Mouse (Mus musculus): ENCODE data around the gene March6.
A peak's percentile ranks its signal among the peaks of the same experiment; 100 is the strongest.

March6 gene

GRCm38 (mm10) chr15:31542013-31542958 is 11.4 kb upstream of the March6 start:
- DNase-seq (ENCODE audit: low spot score in 2 of 2), result no peak

DNA sequence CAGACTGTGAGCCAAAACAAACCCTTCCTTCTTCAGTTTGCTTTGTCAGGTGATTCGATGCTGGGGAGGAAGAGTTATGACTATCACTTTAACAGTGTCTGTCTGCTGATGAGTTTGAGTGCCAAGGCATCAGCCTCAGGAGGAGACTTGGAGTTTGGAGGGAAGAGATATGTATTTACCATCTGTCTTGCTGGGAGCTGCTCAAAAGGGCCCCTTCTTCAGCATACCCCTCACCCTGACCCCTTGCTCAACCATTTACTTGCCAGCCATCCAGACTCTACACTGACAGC is 9.6 kb upstream of the March6 start:
- no peak for DNase-seq (ENCODE audit: low spot score in 2 of 2)

DNA sequence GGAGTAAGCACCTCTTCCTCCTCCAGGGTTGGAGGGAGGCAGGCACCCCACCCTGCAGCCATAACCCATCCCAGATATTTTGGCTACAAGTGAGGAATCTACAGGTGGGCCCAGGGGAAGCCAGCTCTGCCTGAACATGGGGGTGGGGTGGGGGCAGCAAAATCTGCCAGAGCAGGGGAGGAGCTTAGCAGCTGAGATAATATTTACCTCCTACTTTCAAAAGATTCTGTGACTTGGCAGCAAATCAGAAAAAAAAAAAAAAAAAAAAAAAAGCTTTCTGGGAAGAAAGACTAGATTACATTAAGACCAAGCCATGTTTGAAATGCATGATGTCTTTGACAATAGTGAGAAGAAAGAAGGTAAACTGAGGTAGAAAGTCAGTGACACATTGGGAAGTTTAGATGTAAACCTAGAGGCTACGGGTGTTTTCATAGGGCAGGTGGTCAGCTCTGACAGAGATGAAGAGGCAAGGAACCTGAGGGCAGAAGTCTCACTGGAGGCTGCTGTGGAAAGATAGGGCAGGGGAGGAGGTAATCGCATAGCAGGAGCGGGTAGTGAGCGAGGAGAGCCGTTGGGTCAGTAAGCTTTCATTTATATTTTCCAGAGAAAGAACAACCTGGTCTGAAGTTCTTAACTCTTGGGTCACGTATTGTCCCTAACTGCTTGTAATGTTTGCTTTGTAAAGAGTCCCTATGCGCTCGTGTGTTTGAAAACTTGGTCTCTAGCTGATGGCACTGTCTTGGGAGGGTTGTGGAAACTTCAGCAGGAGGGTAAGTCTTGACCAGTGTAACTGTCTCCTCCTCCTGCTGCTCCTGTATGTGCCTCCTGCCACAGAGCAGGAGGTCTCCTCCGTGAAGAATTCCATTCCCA is 9.0 kb upstream of the March6 start:
- DNase-seq (ENCODE audit: low spot score in 2 of 2), result no peak

- DNase-seq (ENCODE audit: low spot score in 2 of 2), result no peak
Measured at GRCm38 (mm10) chr15:31538346-31538745, 7.5 kb upstream of the March6 start.

DNA sequence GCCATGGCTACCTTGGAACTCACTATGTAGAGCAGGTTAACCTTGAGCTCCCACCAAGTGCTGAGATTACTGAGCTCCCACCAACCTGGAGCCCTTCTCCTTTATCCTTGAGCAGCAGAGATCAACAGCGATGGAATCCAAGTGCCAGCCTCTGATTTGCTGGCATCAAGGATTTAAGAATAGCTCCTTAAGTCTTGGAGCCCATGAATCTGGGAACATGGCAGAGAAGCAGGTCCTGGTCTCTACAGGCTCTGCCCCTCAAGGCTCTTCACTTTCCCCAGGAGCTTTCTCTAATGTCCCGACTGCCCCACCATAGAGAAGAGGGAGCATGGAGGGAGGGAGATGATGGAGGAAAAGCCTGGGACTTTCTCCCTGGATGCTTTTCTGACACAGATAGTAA is 6.9 kb upstream of the March6 start:
- DNase-seq (ENCODE audit: low spot score in 2 of 2), result no peak

DNA sequence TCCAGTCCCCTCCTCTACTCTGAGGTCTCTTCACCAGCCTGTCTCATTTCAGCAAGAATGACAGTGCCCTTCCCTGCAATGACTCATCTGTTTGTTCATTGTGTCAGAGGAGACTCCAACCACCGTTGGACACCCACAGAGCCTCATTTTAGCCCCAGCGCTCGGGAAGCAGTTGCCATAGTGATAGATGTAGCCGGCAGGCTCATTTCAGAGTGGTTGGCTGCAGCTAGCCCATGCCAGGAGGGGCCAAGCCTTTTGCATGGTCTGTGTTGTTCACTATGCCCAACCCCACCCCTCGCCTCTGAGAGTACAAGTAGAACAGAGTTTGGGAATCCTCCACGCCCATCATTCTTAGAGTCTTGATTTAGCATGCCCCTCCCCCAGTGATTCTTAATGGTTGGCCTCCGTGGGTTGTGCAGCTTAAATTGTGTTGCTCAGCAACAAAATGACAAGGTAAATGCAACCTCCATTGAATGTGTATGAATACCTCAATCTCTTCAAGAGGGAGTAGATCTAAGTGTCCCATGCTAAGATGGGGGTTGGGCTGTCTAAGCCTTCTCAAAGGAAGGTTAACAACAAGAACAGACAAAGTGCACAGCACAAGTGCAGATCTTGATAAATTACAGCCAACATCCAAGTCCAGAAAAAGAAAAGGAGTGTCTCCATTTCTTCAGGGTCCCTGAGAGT is 5.3 kb upstream of the March6 start:
- DNase-seq (ENCODE audit: low spot score in 2 of 2), result no peak

GRCm38 (mm10) chr15:31535259-31535855 is 4.5 kb upstream of the March6 start:
- no peak for DNase-seq (ENCODE audit: low spot score in 2 of 2)

GRCm38 (mm10) chr15:31534421-31535258 is 3.8 kb upstream of the March6 start:
- DNase-seq (ENCODE audit: low spot score in 2 of 2), result no peak

DNA sequence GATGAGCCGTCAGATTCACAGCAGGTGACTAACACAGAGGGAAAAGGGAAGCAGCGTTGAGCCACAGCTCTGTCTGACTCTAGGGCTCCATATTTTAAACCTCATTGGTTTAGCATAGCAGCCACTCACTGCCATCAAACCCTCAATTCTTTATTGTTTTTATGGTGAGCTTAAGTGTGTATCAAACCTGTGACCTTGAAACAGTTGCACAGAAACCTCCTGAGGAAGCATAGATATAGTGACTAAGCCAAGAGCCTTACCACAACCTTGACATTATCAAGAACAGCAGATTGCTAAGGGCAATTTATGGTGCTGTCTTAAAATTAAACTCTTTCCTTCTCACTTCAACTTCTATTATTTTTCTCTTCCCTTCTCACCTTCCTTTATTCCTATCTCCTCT is 2.7 kb upstream of the March6 start:
- no peak for DNase-seq (ENCODE audit: low spot score in 2 of 2)

- DNase-seq (ENCODE audit: low spot score in 2 of 2), result no peak
Measured at GRCm38 (mm10) chr15:31532331-31533021, 1.6 kb upstream of the March6 start.

DNA sequence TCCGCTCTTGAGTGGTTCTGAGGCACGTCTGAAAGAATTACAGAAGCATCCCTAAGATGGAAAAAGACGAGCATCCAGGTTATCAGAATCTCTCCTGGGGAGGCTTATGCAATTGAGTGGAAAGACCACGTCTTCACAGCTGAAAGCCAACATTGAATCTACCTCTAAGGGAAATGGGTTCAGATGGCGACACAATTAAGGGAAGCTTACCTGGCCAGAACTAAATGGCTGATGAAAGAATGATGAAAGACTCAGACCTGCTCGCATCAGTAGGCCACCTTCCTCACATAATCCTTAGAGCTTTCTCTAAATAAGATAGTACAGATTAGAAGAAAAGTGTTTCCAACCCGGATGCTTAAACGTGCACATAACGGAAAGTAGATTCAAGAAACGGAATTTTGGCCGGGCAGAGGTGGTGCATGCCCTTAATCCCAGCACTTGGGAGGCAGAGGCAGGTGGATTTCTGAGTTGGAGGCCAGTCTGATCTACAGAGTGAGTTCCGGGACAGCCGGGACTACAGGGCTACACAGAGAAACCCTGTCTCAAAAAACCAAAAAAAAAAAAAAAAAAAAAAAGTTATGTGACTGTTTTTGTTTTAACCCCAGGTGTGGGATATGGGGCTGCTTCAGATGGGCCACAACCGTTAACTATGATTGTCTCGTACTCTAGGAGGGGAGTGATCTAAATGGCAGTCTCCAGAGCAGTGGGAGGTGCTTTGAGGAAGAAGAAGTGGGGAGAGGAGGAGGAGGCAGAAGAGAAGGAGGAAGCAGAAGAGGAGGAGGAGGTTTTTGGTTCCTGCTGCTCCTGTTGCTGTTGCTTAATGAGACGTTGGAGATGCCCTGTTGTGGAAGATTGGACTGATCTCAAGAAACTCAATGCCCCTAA is 835 bp upstream of the March6 start:
- no peak for DNase-seq (ENCODE audit: low spot score in 2 of 2)

DNA sequence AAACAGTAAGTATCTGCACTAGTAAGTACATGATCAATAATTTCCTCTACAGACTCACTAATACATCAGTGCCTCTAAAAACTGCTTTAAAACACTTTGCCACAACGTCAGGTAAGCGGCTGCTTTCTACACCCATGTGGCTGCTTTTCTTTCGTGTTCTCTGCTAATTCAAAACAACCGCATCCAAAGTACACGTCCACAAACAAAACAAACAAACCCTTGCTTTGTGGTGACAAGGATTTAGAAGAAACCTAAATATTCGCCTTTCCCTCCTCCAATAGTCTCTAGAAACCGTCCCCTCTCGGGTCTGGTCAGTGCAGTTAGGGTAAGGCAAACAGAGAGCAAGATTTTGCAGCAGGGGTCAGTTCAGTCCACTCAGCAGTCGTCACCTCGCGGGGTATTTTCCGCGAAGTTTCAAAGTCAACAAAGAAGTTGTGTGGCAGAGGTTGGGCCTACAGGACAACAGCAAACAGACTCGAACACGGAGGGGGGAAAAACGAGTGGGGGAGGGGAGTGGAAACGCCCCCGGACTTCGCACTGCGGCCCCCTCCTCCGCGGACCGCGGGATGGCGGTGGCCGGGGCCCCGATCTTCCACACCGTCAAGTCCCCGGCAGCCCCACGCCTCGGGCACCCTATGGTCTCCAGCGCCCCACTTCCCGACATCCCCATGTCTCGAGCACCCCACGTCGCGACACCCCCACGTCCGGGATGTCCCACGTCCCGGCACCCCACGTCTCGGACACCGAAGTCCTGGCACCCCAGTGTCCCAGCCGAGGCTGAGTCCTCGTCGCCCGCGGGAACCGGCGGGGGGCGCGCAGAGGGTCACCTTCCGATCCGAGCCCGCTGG is 818 bp downstream of the March6 start:
- peak; percentile 21 to 24 for DNase-seq (ENCODE audit: low spot score in 2 of 2)

GRCm38 (mm10) chr15:31529103-31529502 is 1.8 kb downstream of the March6 start:
- DNase-seq (ENCODE audit: low spot score in 2 of 2), result no peak

DNA sequence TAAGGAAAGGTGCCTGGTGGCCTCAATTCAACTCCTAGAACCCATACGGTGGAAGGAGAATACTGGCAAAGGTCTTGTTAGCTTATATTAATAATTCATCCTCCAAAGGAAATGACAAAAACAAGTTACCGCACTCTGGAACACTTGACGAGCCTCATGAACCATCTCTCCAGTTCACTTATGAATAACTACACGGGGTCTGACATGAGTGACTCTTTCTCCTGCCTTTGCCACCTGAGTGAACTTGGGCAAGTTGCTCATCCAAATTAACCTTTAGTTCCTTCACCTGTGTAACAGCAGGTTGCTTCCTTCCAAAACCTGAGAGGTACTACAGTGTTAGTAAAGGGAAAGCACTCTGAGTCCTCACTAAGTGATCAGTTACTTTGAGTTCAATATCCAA is 2.4 kb downstream of the March6 start:
- DNase-seq (ENCODE audit: low spot score in 2 of 2), result no peak

DNA sequence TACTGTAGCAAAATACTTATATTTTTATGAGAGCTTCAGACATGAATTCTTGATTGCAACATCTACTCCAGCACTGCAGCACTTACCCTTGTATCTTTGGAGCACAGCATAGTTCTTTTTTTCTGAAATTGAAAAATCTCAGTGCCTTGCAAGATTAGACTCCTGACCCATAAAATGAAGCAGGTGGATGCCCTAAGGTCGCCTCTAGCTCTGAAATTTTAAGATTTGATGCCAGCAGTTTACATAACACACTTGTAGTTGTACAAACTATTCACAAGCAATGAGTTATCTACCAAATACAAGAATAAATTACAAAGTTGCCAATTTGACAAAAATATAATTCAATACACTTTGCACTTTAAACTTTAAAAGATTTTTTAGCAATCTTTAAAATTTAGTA is 4.4 kb downstream of the March6 start:
- DNase-seq (ENCODE audit: low spot score in 2 of 2), result no peak

- DNase-seq (ENCODE audit: low spot score in 2 of 2), result no peak
Measured at GRCm38 (mm10) chr15:31519000-31519399, 11.9 kb downstream of the March6 start.

DNA sequence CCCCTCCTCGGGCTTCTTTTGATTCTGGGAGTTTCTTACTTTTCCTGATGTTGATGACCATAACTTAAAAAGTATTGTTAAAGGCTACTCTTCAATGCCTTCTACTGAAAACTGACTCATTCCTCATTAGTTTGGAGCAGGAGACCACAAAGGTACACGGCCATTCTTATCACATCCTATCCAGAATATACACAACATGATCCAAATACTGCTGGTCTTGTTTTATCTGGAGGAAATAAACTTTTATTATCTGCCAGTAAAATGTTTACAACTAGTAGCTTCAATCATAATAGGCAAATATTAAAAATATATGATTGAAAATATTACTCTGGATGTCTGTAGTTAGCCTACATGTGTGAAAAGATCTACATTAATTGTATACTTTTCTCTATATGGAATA is 12.5 kb downstream of the March6 start:
- no peak for DNase-seq (ENCODE audit: low spot score in 2 of 2)

DNA sequence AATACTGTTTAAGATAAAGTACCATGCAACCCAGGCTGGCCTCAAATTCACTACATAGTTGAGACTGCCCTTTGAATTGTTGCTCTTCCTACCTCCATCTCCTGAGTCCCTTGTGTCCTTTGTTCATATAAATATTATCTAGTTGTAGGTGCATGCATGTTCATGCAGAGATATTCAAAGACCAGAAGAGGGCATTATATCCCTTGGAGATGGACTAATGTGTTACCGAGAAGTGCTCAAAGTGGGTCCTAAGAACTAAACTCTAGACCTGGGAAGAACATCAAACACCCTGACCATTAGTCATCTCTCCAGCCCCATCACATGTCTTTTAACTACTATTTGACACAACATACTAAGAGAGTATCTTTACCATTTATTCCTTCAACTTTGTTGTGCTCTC is 13.7 kb downstream of the March6 start:
- DNase-seq (ENCODE audit: low spot score in 2 of 2), result no peak
